Mouse (Mus musculus) liver, embryonic 14.5 days (tissue): Measurements from ENCODE around the gene Btbd8.
A peak's percentile ranks its signal among the peaks of the same experiment; 100 is the strongest.

Experiments
- CTCF ChIP-seq: IDR thresholded peaks from 2 replicates; pipeline ENCODE4 v1.5.1; 2016; ENCODE audit warnings: antibody characterized with exemption, low read depth, control low read depth
- EP300 ChIP-seq: IDR thresholded peaks from 2 replicates; pipeline ENCODE4 v1.6.1; 2016; ENCODE audit warnings: antibody characterized with exemption, low read depth

- TF ChIP-seq CTCF (no peak), EP300 (peak; percentile 58)
Measured at GRCm38 (mm10) chr5:107462147-107463076, 24.6 kb downstream of the Btbd8 start.
